Mouse (Mus musculus): ENCODE measurements around the gene Gm7324. TPM values are rescaled to one million over a fixed set of nuclear protein-coding genes. Genes with fewer than 3 reads are reported as not detected.
"Not testable (repeated sequence)": the region's sequence is repeated elsewhere in the genome, so short reads cannot be mapped to it uniquely, and the experiment has no call there.

Gene Gm7324
- polyA plus RNA-seq (2012; ENCODE audit: insufficient read depth, insufficient read length, missing spikeins), result 1.9 and 5.3 TPM in 2 replicates

DNA sequence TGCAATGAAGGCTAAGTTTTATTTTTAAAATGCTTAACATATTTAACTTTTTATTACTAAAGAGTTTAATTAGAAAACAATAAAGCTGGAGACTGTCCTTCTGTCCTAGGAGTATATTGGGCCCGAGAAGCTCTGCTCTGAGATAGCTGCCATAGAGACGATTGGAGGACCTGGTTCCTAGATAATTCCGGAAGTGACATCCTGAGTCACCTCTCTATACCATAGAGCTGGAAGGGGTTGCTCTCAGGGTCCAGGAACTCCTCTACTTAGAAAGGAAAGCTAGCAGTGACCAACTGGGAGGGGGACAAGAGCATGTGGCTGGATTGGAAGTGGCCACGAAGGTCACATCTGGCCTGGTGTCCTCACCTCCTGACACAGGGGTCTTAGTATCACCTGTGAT is at the start of gene Gm7324:
TSS of gene Gm7324 (plus strand) at position 208 of the 400 bp plus-strand sequence.
- H3K27ac ChIP-seq (ENCODE audit: insufficient read depth, low read depth, low read length); H3K4me1 ChIP-seq (ENCODE audit: control insufficient read depth, insufficient read depth, low read length); H3K4me3 ChIP-seq (ENCODE audit: insufficient read depth, low read length): not testable (repeated sequence)

DNA sequence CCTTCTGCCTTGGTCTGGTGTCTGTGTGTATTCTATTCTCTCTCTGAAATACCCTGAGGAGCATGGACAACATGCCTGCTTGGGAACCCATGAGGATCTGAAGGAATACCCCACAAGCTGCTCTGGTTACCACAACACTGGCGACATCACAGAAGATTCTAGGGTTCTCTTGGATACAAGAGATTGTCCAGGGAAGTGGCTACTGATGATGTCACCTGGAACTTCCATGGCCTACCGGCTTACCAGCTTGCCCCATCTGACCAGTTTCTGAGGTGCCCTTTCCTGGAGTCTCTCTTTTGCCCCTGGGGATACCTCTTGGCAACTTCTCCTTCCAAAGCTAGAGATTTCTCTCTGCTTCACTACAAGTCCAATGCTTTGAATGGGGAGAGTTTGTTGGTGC is 20.5 kb upstream of the Gm7324 start, which contains the start of gene Gm8165:
TSS of gene Gm8165 (minus strand) at position 101 of the 400 bp plus-strand sequence.
- not testable (repeated sequence) for H3K27ac ChIP-seq (ENCODE audit: insufficient read depth, low read depth, low read length); H3K4me3 ChIP-seq (ENCODE audit: insufficient read depth, low read length); H3K4me1 ChIP-seq (ENCODE audit: control insufficient read depth, insufficient read depth, low read length)

DNA sequence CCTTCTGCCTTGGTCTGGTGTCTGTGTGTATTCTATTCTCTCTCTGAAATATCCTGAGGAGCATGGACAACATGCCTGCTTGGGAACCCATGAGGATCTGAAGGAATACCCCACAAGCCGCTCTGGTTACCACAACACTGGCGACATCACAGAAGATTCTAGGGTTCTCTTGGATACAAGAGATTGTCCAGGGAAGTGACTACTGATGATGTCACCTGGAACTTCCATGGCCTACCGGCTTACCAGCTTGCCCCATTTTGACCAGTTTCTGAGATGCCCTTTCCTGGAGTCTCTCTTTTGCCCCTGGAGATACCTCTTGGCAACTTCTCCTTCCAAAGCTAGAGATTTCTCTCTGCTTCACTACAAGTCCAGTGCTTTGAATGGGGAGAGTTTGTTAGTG is 29.8 kb downstream of the Gm7324 start, which contains the start of gene Gm16506:
TSS of gene Gm16506 (minus strand) at position 101 of the 400 bp plus-strand sequence.
- not testable (repeated sequence) for H3K4me3 ChIP-seq (ENCODE audit: insufficient read depth, low read length); H3K4me1 ChIP-seq (ENCODE audit: control insufficient read depth, insufficient read depth, low read length); H3K27ac ChIP-seq (ENCODE audit: insufficient read depth, low read depth, low read length)

DNA sequence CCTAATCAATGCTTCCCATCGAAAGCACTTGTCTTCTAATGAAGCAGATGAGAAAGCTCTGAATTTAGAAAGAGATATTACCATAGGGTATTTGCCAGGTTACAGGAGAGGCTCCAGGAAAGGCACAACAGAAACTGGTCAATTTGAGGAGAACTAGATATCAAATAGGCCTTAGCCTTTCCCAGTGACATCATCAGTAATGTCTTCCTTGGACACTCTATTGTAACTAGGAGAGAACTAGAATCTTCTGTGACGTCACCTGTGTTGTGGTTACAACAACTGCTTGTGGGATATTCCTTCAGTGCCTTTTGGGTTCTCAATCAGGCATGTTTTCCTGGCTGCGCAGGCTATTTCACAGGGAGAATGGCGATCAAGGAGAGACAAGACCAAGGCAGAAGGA is 49.9 kb downstream of the Gm7324 start, which contains the start of gene Gm6526:
TSS of gene Gm6526 (plus strand) at position 301 of the 400 bp plus-strand sequence.
- H3K27ac ChIP-seq (ENCODE audit: insufficient read depth, low read depth, low read length), result not testable (repeated sequence)

More for the DNA sequence above, 49.9 kb downstream of the Gm7324 start, which contains the start of gene Gm6526:
- H3K4me3 ChIP-seq (ENCODE audit: insufficient read depth, low read length); H3K4me1 ChIP-seq (ENCODE audit: control insufficient read depth, insufficient read depth, low read length): not testable (repeated sequence)

Other genes starting within 250 kb of the Gm7324 start
- gene Gm5799, start 154.3 kb upstream of the Gm7324 start, polyA plus RNA-seq (2012; ENCODE audit: insufficient read depth, insufficient read length, missing spikeins), result not detected in 2 replicates
- not detected in 2 replicates for gene Gm17654, start 118.7 kb upstream of the Gm7324 start, polyA plus RNA-seq (2012; ENCODE audit: insufficient read depth, insufficient read length, missing spikeins)
- gene Gm10375, start 89.8 kb upstream of the Gm7324 start, polyA plus RNA-seq (2012; ENCODE audit: insufficient read depth, insufficient read length, missing spikeins), result not detected in 2 replicates
- gene Gm8165, start 20.6 kb upstream of the Gm7324 start, polyA plus RNA-seq (2012; ENCODE audit: insufficient read depth, insufficient read length, missing spikeins), result not detected in 2 replicates
- gene Gm16506, start 29.7 kb downstream of the Gm7324 start, polyA plus RNA-seq (2012; ENCODE audit: insufficient read depth, insufficient read length, missing spikeins), result not detected in 2 replicates
- gene Gm6526, start 50.0 kb downstream of the Gm7324 start, polyA plus RNA-seq (2012; ENCODE audit: insufficient read depth, insufficient read length, missing spikeins), result not detected in 2 replicates
- not detected in 2 replicates for gene Gm8180, start 86.9 kb downstream of the Gm7324 start, polyA plus RNA-seq (2012; ENCODE audit: insufficient read depth, insufficient read length, missing spikeins)
- gene Ear1, start 177.7 kb downstream of the Gm7324 start, polyA plus RNA-seq (2012; ENCODE audit: insufficient read depth, insufficient read length, missing spikeins), result not detected in 2 replicates
- gene Ear10, start 225.7 kb downstream of the Gm7324 start, polyA plus RNA-seq (2012; ENCODE audit: insufficient read depth, insufficient read length, missing spikeins), result not detected in 2 replicates
- gene Gm8113, start 227.6 kb downstream of the Gm7324 start, polyA plus RNA-seq (2012; ENCODE audit: insufficient read depth, insufficient read length, missing spikeins), result not detected in 2 replicates

Measured in bone marrow macrophage, adult 2 months (primary cell).